Mouse (Mus musculus): ENCODE results near the gene Erbin. TPM values are rescaled to one million over a fixed set of nuclear protein-coding genes. Genes with fewer than 3 reads are reported as not detected.

The Erbin gene
- polyA plus RNA-seq (2012; fragmentation: generic; extraction: Trizol) = 1 to 10 TPM in 1 of 2 experiments, under 1 TPM in 1; 0.44 to 8.2 TPM

GRCm38 (mm10) chr13:103920261-103920932 is at the start of gene Erbin:
Erbin (minus strand) TSS chr13:103920514.

GRCm38 (mm10) chr13:103774119-103774757 is 146.1 kb downstream of the Erbin start, which contains the start of gene Srek1:
Srek1 (minus strand) TSS chr13:103774608.

Other genes starting within 250 kb of the Erbin start
- gene Srek1, start 145.9 kb downstream of the Erbin start, polyA plus RNA-seq (2012; fragmentation: generic; extraction: Trizol) = 1 to 10 TPM; 2.7 to 8.1 TPM
- 1 to 10 TPM; 2.9 to 9.6 TPM for gene Nln, start 189.1 kb upstream of the Erbin start, polyA plus RNA-seq (2012; fragmentation: generic; extraction: Trizol)
- gene Sgtb, start 189.2 kb upstream of the Erbin start, polyA plus RNA-seq (2012; fragmentation: generic; extraction: Trizol) = 1 to 10 TPM in 1 of 2 experiments, under 1 TPM in 1; 0.06 to 1.8 TPM